Mouse (Mus musculus): ENCODE results near the gene Csrp3. TPM values are rescaled to one million over a fixed set of nuclear protein-coding genes. Genes with fewer than 3 reads are reported as not detected.

Gene Csrp3
- total and polyA plus RNA-seq, 3 experiments = 0.17 to 0.81 TPM; not detected in 1

- peak; percentile 80 for TF ChIP-seq TBP (IDR thresholded peaks at IDR 0.05; ENCODE audit: low read depth, low read length)
- peak; percentile 55 for TF ChIP-seq GATA1 (IDR thresholded peaks at IDR 0.05; ENCODE audit: low read depth, low read length)
- peak; percentile 30; the same call in 1 of the 2 replicates for TF ChIP-seq HCFC1 (IDR thresholded peaks at IDR 0.05; ENCODE audit: low read depth, low read length)
- TF ChIP-seq ZMIZ1 (IDR thresholded peaks at IDR 0.05; ENCODE audit: low read depth, low read length) = no peak
- TF ChIP-seq NRF1 (IDR thresholded peaks at IDR 0.05; ENCODE audit: insufficient read depth, low read depth, low read length, poor library complexity, severe bottlenecking) = no peak
Measured at GRCm38 (mm10) chr7:48881971-48882609, 34.3 kb upstream of the Csrp3 start (continued).

GRCm38 (mm10) chr7:48881486-48881885 lies 33.7 kb upstream of the Csrp3 start, which contains the start of gene E2f8:
E2f8 (minus strand) TSS chr7:48881596.
- Histone ChIP-seq H3K27me3 (ENCODE audit: control insufficient read depth in 1 of 2, insufficient read depth in 2 of 2, low read length in 2 of 2) (no peaks in the 10 kb centered on the region), H3K36me3 (ENCODE audit: control insufficient read depth in 1 of 2, insufficient read depth in 2 of 2, low read length in 2 of 2) (peaks cover 0 to 13% of the 10 kb centered on the region in 2 experiments; a peak in 2 of 4 replicates), H3K4me1 (ENCODE audit: control insufficient read depth in 1 of 2, insufficient read depth in 2 of 2, low read length in 2 of 2) (peaks cover 0 to 12% of the 10 kb centered on the region in 2 experiments; a peak in 2 of 4 replicates), H3K9me3 (replicated peaks; ENCODE audit: insufficient read depth, low read length) (no peaks in the 10 kb centered on the region), H3K9ac (ENCODE audit: control insufficient read depth, low read depth, low read length, poor library complexity, severe bottlenecking) (peak within 1 kb of the TSS; percentile 99), H3K27ac (ENCODE audit: control insufficient read depth, low read depth, low read length) (peak within 1 kb of the TSS; percentile 94), H3K79me2 (ENCODE audit: control insufficient read depth, insufficient read depth, low read length, poor library complexity) (peaks cover 17% of the 10 kb centered on the region), H3K4me3 (ENCODE audit: control insufficient read depth in 1 of 2, insufficient read depth in 1 of 2, low read depth in 2 of 2, low read length in 2 of 2) (peak within 1 kb of the TSS; percentile 70 to 91)
- DNase-seq (ENCODE audit: low read depth, low spot score) = peak; percentile 85
- TF ChIP-seq TCF12 (IDR thresholded peaks at IDR 0.05; ENCODE audit: low read depth, low read length) = no peak; the same call in 1 of the 2 replicates
- peak in 1 of 2 experiments; percentile 43; a peak in 2 of 4 replicates for TF ChIP-seq POLR2A (IDR thresholded peaks at IDR 0.05; ENCODE audit: control insufficient read depth in 1 of 2, insufficient read depth in 1 of 2, low read depth in 1 of 2, low read length in 2 of 2, poor library complexity in 1 of 2)
- TF ChIP-seq UBTF (IDR thresholded peaks at IDR 0.05; ENCODE audit: borderline replicate concordance, insufficient read depth, low read depth, low read length) = 0 out of 2 replicates have a peak, but pooled peaks have one; percentile 20
- TF ChIP-seq ZKSCAN1 (IDR thresholded peaks at IDR 0.05; ENCODE audit: low read depth, low read length) = no peak
- TF ChIP-seq CHD2 (IDR thresholded peaks at IDR 0.05; ENCODE audit: low read length) = no peak
- TF ChIP-seq NELFE (IDR thresholded peaks at IDR 0.05; ENCODE audit: low read depth, low read length) = peak; percentile 51
- TF ChIP-seq GATA1 (IDR thresholded peaks at IDR 0.05; ENCODE audit: low read depth, low read length) = no peak

DNA sequence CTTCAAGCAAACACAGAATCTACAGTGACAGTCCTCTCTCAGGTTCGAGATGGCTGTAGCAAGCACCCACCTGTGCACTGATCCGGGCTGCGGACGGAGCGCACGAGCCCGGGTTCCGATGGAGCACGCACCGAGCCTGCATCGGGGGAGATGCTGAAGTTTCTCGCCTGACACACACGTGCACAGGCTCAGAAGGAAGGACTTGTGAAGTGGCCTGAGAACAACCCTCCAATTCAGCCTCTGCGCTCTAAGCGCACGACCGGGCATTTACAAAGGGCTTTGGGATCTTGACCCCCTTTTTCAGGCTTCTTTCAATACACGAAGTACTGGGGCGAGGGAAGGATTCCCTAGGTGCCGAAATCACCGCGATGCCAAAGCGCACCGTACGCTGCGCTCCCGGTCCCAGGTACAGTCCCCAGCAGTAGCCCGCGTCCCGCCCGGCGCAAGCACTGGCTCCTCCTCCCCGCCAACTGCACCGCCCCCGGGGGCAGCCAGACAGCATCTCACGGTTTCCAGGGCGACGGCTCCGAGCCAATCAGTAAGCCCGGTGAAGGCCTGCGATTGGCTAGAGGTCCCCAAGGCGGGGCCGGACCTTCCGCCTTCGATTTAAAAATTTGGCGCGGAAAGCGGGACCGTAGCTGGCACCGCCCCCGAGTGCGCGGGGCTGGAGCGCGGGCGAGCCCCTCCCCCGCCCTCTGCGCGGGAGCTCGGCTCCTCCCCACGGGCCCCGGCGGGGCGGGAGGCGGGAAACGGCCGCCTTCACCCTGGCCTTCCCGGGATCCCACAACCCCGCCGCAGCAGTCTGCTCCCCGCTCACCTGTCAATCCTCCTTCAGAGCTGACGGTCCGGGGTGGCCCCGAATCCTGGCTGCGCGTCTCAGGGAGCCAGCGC lies 33.0 kb upstream of the Csrp3 start:
- Histone ChIP-seq H3K9me3 (replicated peaks; ENCODE audit: insufficient read depth, low read length) (no peaks in the 10 kb centered on the region), H3K36me3 (ENCODE audit: control insufficient read depth in 1 of 2, insufficient read depth in 2 of 2, low read length in 2 of 2) (peaks cover 2 to 13% of the 10 kb centered on the region in 2 experiments; a peak in 3 of 4 replicates), H3K4me3 (ENCODE audit: control insufficient read depth in 1 of 2, insufficient read depth in 1 of 2, low read depth in 2 of 2, low read length in 2 of 2) (peak overlapping the region; percentile 60 to 76), H3K4me1 (ENCODE audit: control insufficient read depth in 1 of 2, insufficient read depth in 2 of 2, low read length in 2 of 2) (peaks cover 0 to 12% of the 10 kb centered on the region in 2 experiments; a peak in 2 of 4 replicates), H3K27me3 (ENCODE audit: control insufficient read depth in 1 of 2, insufficient read depth in 2 of 2, low read length in 2 of 2) (no peaks in the 10 kb centered on the region), H3K9ac (ENCODE audit: control insufficient read depth, low read depth, low read length, poor library complexity, severe bottlenecking) (peak overlapping the region; percentile 99), H3K79me2 (ENCODE audit: control insufficient read depth, insufficient read depth, low read length, poor library complexity) (peaks cover 17% of the 10 kb centered on the region), H3K27ac (ENCODE audit: control insufficient read depth, low read depth, low read length) (peak overlapping the region; percentile 94)
- peak; percentile 98 for DNase-seq (ENCODE audit: low read depth, low spot score)
- TF ChIP-seq CTCF (IDR thresholded peaks at IDR 0.05 in 2 of 3, conservative IDR thresholded peaks at IDR 0.05 in 1 of 3; ENCODE audit: control insufficient read depth in 1 of 3, insufficient read depth in 1 of 3, low read depth in 2 of 3, low read length in 3 of 3, poor library complexity in 1 of 3, severe bottlenecking in 1 of 3) (no peak), SIN3A (IDR thresholded peaks at IDR 0.05; ENCODE audit: low read length) (peak; percentile 87), ELF1 (IDR thresholded peaks at IDR 0.05; ENCODE audit: low read depth, low read length) (peak; percentile 83), E2F4 (IDR thresholded peaks at IDR 0.05; ENCODE audit: borderline replicate concordance, low read depth, low read length) (peak; percentile 95), POLR2A (IDR thresholded peaks at IDR 0.05; ENCODE audit: control insufficient read depth in 1 of 2, insufficient read depth in 1 of 2, low read depth in 1 of 2, low read length in 2 of 2, poor library complexity in 1 of 2) (peak; percentile 25 to 87; a peak in 3 of 4 replicates), NELFE (IDR thresholded peaks at IDR 0.05; ENCODE audit: low read depth, low read length) (peak; percentile 59), HCFC1 (IDR thresholded peaks at IDR 0.05; ENCODE audit: low read depth, low read length) (peak; percentile 58; the same call in 1 of the 2 replicates), MXI1 (IDR thresholded peaks at IDR 0.05; ENCODE audit: low read depth, low read length) (peak; percentile 93), TAL1 (IDR thresholded peaks at IDR 0.05; ENCODE audit: low read length) (no peak), MAX (IDR thresholded peaks at IDR 0.05; ENCODE audit: low read length) (peak; percentile 62), ZMIZ1 (IDR thresholded peaks at IDR 0.05; ENCODE audit: low read depth, low read length) (0 out of 2 replicates have a peak, but pooled peaks have one; percentile 52), ZKSCAN1 (IDR thresholded peaks at IDR 0.05; ENCODE audit: low read depth, low read length) (no peak), ZC3H11A (IDR thresholded peaks at IDR 0.05; ENCODE audit: low read depth, low read length) (no peak), MAFK (IDR thresholded peaks at IDR 0.05; ENCODE audit: borderline replicate concordance, low read depth, low read length) (no peak), JUND (IDR thresholded peaks at IDR 0.05; ENCODE audit: low read depth, low read length) (no peak), TBP (IDR thresholded peaks at IDR 0.05; ENCODE audit: low read depth, low read length) (peak; percentile 45; the same call in 1 of the 2 replicates), GATA1 (IDR thresholded peaks at IDR 0.05; ENCODE audit: low read depth, low read length) (no peak), MYB (IDR thresholded peaks at IDR 0.05; ENCODE audit: low read depth, low read length) (no peak), NRF1 (IDR thresholded peaks at IDR 0.05; ENCODE audit: insufficient read depth, low read depth, low read length, poor library complexity, severe bottlenecking) (peak; percentile 49; the same call in 1 of the 2 replicates), POLR2AphosphoS5 (IDR thresholded peaks at IDR 0.05; ENCODE audit: borderline replicate concordance, low read depth, low read length) (no peak)
